Mouse (Mus musculus) forebrain, embryonic 15.5 days (tissue): ENCODE data around the gene Olfr918. TPM values are rescaled to one million over a fixed set of nuclear protein-coding genes. Genes with fewer than 3 reads are reported as not detected.

ENCODE experiments used
- ATAC-seq: fragments of 200-750 bp; cut with Nextera tagmentation; replicated peaks from 2 replicates; pipeline ENCODE4 v1.8.0; 2017; ENCODE audit warnings: mild to moderate bottlenecking, moderate TSS enrichment, moderate library complexity
- H3K27ac ChIP-seq: fragments of 300-500 bp; sonication (generic); replicated peaks from 2 replicates; pipeline ENCODE4 v1.5.1; 2015; ENCODE audit warnings: mild to moderate bottlenecking, inconsistent platforms
- H3K27me3 ChIP-seq: fragments of 300-500 bp; sonication (generic); 2 replicates; pipeline ENCODE4 v1.6.1; 2015; ENCODE audit warnings: inconsistent platforms
- H3K36me3 ChIP-seq: fragments of 300-500 bp; sonication (generic); 2 replicates; pipeline ENCODE4 v1.6.1; 2015; ENCODE audit warnings: mild to moderate bottlenecking, inconsistent platforms
- H3K4me1 ChIP-seq: fragments of 300-500 bp; sonication (generic); 2 replicates; pipeline ENCODE4 v1.6.1; 2015; ENCODE audit warnings: inconsistent platforms
- H3K4me2 ChIP-seq: fragments of 300-500 bp; sonication (generic); replicated peaks from 2 replicates; pipeline ENCODE4 v1.6.1; 2015; ENCODE audit warnings: mild to moderate bottlenecking, inconsistent platforms
- H3K4me3 ChIP-seq: fragments of 300-500 bp; sonication (generic); 2 replicates; pipeline ENCODE4 v1.5.1; 2015; ENCODE audit warnings: mild to moderate bottlenecking, inconsistent platforms
- H3K9ac ChIP-seq: fragments of 300-500 bp; sonication (generic); replicated peaks from 2 replicates; pipeline ENCODE4 v1.6.1; 2015; ENCODE audit warnings: mild to moderate bottlenecking, inconsistent platforms
- H3K9me3 ChIP-seq: fragments of 300-500 bp; sonication (generic); 2 replicates; pipeline ENCODE4 v1.6.1; 2016; ENCODE audit warnings: inconsistent platforms
- WGBS: fragments of 180-500 bp; shearing (Covaris S2); methylation state at CpG from one replicate; pipeline ENCODE4 v1.1.7; 2015; ENCODE audit warnings: mixed read lengths; 5-methylcytosine and 5-hydroxymethylcytosine counted together
- polyA plus RNA-seq: library from polyadenylated mRNA; unstranded; fragments of >200 nt; fragmentation: Nextera tagmentation; extraction: Ambion mirVana; gene quantifications from 2 replicates; pipeline ENCODE4 v1.2.1, GENCODE M21; 2015

Olfr918 gene
- not detected in 2 replicates for polyA plus RNA-seq

GRCm38 (mm10) chr9:38674501-38674900 is at the start of gene Olfr918:
Olfr918 (minus strand) TSS chr9:38674601.
- Histone ChIP-seq H3K27me3 (no peaks in the 10 kb centered on the region), H3K4me3 (no peak within 1 kb of the TSS), H3K9me3 (no peaks in the 10 kb centered on the region), H3K9ac (no peak within 1 kb of the TSS), H3K4me1 (no peaks in the 10 kb centered on the region), H3K36me3 (no peaks in the 10 kb centered on the region), H3K4me2 (no peak within 1 kb of the TSS), H3K27ac (no peak within 1 kb of the TSS)
- no peak for ATAC-seq
- WGBS: 83% methylated on average over 2 of the region's 2 CpGs

- no peak for ATAC-seq
These were observed 49.6 kb upstream of the Olfr918 start for GRCm38 (mm10) chr9:38724044-38724443.

GRCm38 (mm10) chr9:38718927-38719441 is 44.6 kb upstream of the Olfr918 start:
- Histone ChIP-seq H3K9me3 (no peaks in the 10 kb centered on the region), H3K4me3 (peak overlapping the region; percentile 37), H3K36me3 (no peaks in the 10 kb centered on the region), H3K4me2 (peak overlapping the region; percentile 35), H3K27ac (no peak overlapping the region), H3K4me1 (0 out of 2 replicates have a peak, but pooled peaks cover 11% of the 10 kb centered on the region), H3K27me3 (no peaks in the 10 kb centered on the region), H3K9ac (0 out of 2 replicates have a peak overlapping the region, but pooled peaks have one; percentile 30)
- 0 out of 2 replicates have a peak, but pooled peaks have one; percentile 43 for ATAC-seq
- WGBS: 4% methylated on average over 3 of the region's 3 CpGs

More at GRCm38 (mm10) chr9:38724044-38724443, 49.6 kb upstream of the Olfr918 start:
- H3K4me2 ChIP-seq: no peak overlapping the region
- H3K27ac ChIP-seq: no peak overlapping the region
- no peaks in the 10 kb centered on the region for H3K4me1 ChIP-seq
- 92% methylated on average over 1 of the region's 1 CpGs for WGBS
- H3K4me3 ChIP-seq: no peak overlapping the region
- H3K9ac ChIP-seq: no peak overlapping the region
- H3K9me3 ChIP-seq: no peaks in the 10 kb centered on the region
- H3K27me3 ChIP-seq: no peaks in the 10 kb centered on the region
- no peaks in the 10 kb centered on the region for H3K36me3 ChIP-seq

- no peak within 1 kb of the TSS for H3K27ac ChIP-seq
- H3K4me2 ChIP-seq: peak within 1 kb of the TSS; percentile 35
- no peaks in the 10 kb centered on the region for H3K36me3 ChIP-seq
- no peak for ATAC-seq
- no peaks in the 10 kb centered on the region for H3K27me3 ChIP-seq
- 0 out of 2 replicates have a peak, but pooled peaks cover 11% of the 10 kb centered on the region for H3K4me1 ChIP-seq
- H3K4me3 ChIP-seq: peak within 1 kb of the TSS; percentile 37
- 0% methylated on average over 4 of the region's 4 CpGs for WGBS
- peak within 1 kb of the TSS; percentile 30; the same call in 1 of the 2 replicates for H3K9ac ChIP-seq
- H3K9me3 ChIP-seq: no peaks in the 10 kb centered on the region
These were observed 43.7 kb upstream of the Olfr918 start, which contains the start of gene Vwa5a for GRCm38 (mm10) chr9:38718102-38718501. Vwa5a (plus strand) TSS chr9:38718268.

GRCm38 (mm10) chr9:38672887-38673286 is 1.5 kb downstream of the Olfr918 start:
- Histone ChIP-seq H3K27ac (no peak overlapping the region), H3K27me3 (no peaks in the 10 kb centered on the region), H3K4me3 (no peak overlapping the region), H3K9me3 (no peaks in the 10 kb centered on the region), H3K36me3 (no peaks in the 10 kb centered on the region), H3K4me1 (no peaks in the 10 kb centered on the region), H3K4me2 (no peak overlapping the region), H3K9ac (no peak overlapping the region)
- ATAC-seq: no peak
- WGBS: 89% methylated on average over 2 of the region's 2 CpGs

- Histone ChIP-seq H3K36me3 (no peaks in the 10 kb centered on the region), H3K27me3 (no peaks in the 10 kb centered on the region), H3K9ac (no peak within 1 kb of the TSS), H3K4me3 (no peak within 1 kb of the TSS), H3K4me2 (no peak within 1 kb of the TSS), H3K27ac (no peak within 1 kb of the TSS), H3K9me3 (no peaks in the 10 kb centered on the region), H3K4me1 (no peaks in the 10 kb centered on the region)
- no peak for ATAC-seq
- WGBS: 93% methylated on average over 1 of the region's 1 CpGs
These were observed 8.7 kb downstream of the Olfr918 start, which contains the start of gene Olfr917 for GRCm38 (mm10) chr9:38665742-38666141. Olfr917 (minus strand) TSS chr9:38665842.

- no peak for ATAC-seq
- Histone ChIP-seq H3K27me3 (no peaks in the 10 kb centered on the region), H3K36me3 (no peaks in the 10 kb centered on the region), H3K9ac (no peak within 1 kb of the TSS), H3K27ac (no peak within 1 kb of the TSS), H3K4me3 (no peak within 1 kb of the TSS), H3K4me1 (no peaks in the 10 kb centered on the region), H3K9me3 (no peaks in the 10 kb centered on the region), H3K4me2 (no peak within 1 kb of the TSS)
- WGBS: 62% methylated on average over 1 of the region's 1 CpGs
These were observed 14.6 kb downstream of the Olfr918 start, which contains the start of gene Olfr916 for GRCm38 (mm10) chr9:38659775-38660174. Olfr916 (minus strand) TSS chr9:38659875.

GRCm38 (mm10) chr9:38632406-38632805 is 42.0 kb downstream of the Olfr918 start:
- no peaks in the 10 kb centered on the region for H3K9me3 ChIP-seq
- H3K27me3 ChIP-seq: no peaks in the 10 kb centered on the region
- H3K4me3 ChIP-seq: no peak overlapping the region
- H3K36me3 ChIP-seq: no peaks in the 10 kb centered on the region
- H3K4me2 ChIP-seq: no peak overlapping the region
- H3K9ac ChIP-seq: no peak overlapping the region
- no peak for ATAC-seq
- no peaks in the 10 kb centered on the region for H3K4me1 ChIP-seq
- no peak overlapping the region for H3K27ac ChIP-seq
- 68% methylated on average over 4 of the region's 4 CpGs for WGBS

Other genes with a start within 250 kb of the Olfr918 start
- not detected in 2 replicates for gene Olfr901, start 245.1 kb downstream of the Olfr918 start, polyA plus RNA-seq
- not detected in 2 replicates for gene Olfr902, start 226.9 kb downstream of the Olfr918 start, polyA plus RNA-seq
- gene Olfr904, start 211.5 kb downstream of the Olfr918 start, polyA plus RNA-seq: not detected in 2 replicates
- gene Olfr905, start 203.5 kb downstream of the Olfr918 start, polyA plus RNA-seq: not detected in 2 replicates
- not detected in 2 replicates for gene Olfr906, start 187.5 kb downstream of the Olfr918 start, polyA plus RNA-seq
- gene Olfr907, start 178.8 kb downstream of the Olfr918 start, polyA plus RNA-seq: not detected in 2 replicates
- gene Olfr911-ps1, start 153.0 kb downstream of the Olfr918 start, polyA plus RNA-seq: not detected in 2 replicates
- gene Olfr910, start 136.8 kb downstream of the Olfr918 start, polyA plus RNA-seq: not detected in 2 replicates
- gene Olfr912, start 94.4 kb downstream of the Olfr918 start, polyA plus RNA-seq: not detected in 2 replicates
- not detected in 2 replicates for gene Olfr913, start 81.8 kb downstream of the Olfr918 start, polyA plus RNA-seq
- gene Olfr914, start 69.5 kb downstream of the Olfr918 start, polyA plus RNA-seq: not detected in 2 replicates
- not detected in 2 replicates for gene Olfr916, start 14.7 kb downstream of the Olfr918 start, polyA plus RNA-seq
- not detected in 2 replicates for gene Olfr917, start 8.8 kb downstream of the Olfr918 start, polyA plus RNA-seq
- gene Olfr919, start 29.1 kb upstream of the Olfr918 start, polyA plus RNA-seq: not detected in 2 replicates
- gene Vwa5a, start 43.7 kb upstream of the Olfr918 start, polyA plus RNA-seq: 5.5 and 5.7 TPM in 2 replicates
- 0.03 TPM in 1 of 2 replicates, not detected in the other for gene Olfr920, start 77.7 kb upstream of the Olfr918 start, polyA plus RNA-seq
- gene Olfr921, start 98.5 kb upstream of the Olfr918 start, polyA plus RNA-seq: not detected in 2 replicates
- gene Olfr922, start 140.0 kb upstream of the Olfr918 start, polyA plus RNA-seq: not detected in 2 replicates
- gene Olfr923, start 151.9 kb upstream of the Olfr918 start, polyA plus RNA-seq: not detected in 2 replicates
- not detected in 2 replicates for gene Olfr924, start 169.8 kb upstream of the Olfr918 start, polyA plus RNA-seq
- not detected in 2 replicates for gene Olfr26, start 180.5 kb upstream of the Olfr918 start, polyA plus RNA-seq
- gene Olfr926, start 202.5 kb upstream of the Olfr918 start, polyA plus RNA-seq: not detected in 2 replicates